Mouse (Mus musculus) adrenal gland, adult 18-20 months (tissue): ENCODE results near the gene Atxn2. TPM values are rescaled to one million over a fixed set of nuclear protein-coding genes. Genes with fewer than 3 reads are reported as not detected.
A peak's percentile ranks its signal among the peaks of the same experiment; 100 is the strongest.
"Not testable (repeated sequence)": the region's sequence is repeated elsewhere in the genome, so short reads cannot be mapped to it uniquely, and the experiment has no call there.

ENCODE experiments used
- DNase-seq, 2 experiments: peaks; one replicate each; pipeline ENCODE4 v3.0.0; 2021 to 2022; ENCODE audit warnings: low spot score in 2 of 2
- total RNA-seq, 2 experiments: library from RNA; stranded (reverse); gene quantifications; 1 replicate in 1 of 2; 2 replicates in 1 of 2; pipeline ENCODE4 v1.2.3; 2021

Atxn2 gene
- total RNA-seq, 2 experiments from 2014 or later = 165 to 216 TPM

DNA sequence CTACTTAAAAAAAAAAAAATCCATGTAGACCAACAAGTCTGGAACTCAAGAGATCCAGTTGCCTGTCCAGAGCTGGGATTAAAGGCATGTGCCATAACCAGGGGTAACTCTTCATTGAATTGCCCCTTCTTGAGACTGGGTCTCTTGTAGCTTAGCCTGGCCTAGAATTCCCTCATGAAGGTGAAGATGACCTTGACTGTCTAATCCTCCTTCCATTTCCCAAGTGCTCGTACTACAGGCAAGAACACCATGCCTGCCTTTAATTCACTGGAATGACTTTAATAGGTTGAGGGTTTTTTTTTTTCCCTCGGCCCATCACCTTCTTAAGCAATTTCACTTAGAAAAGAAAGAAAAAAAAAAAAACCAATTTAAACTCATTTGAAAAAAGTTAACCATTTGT is 735 bp upstream of the Atxn2 start:
- DNase-seq = no peak

DNA sequence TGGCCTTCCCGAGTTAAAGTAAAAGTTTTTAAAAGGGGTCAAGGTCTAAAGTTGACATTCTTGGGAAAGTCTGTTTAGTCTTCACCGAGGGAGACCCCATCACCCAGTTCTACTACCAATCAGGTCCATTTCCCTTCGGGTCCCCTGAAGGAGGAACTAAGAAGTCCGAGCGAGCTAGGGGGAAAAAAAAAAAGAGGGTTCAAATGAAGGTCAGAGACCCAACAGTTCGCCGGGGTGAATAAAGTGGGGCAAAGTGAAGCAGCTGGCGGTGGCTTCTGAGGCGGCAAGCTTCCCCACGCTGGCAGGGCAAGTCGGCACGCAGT is 325 bp upstream of the Atxn2 start:
- no peak for DNase-seq

DNA sequence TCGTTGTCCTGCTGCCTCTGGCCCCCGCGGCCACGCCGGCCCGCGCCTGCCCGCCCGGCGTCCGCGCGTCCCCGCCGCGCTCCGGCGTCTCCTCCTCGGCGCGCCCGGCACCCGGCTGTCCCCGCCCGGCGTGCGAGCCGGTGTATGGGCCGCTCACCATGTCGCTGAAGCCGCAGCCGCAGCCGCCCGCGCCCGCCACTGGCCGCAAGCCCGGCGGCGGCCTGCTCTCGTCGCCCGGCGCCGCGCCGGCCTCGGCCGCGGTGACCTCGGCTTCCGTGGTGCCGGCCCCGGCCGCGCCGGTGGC is 743 bp downstream of the Atxn2 start:
- no peak for DNase-seq

DNA sequence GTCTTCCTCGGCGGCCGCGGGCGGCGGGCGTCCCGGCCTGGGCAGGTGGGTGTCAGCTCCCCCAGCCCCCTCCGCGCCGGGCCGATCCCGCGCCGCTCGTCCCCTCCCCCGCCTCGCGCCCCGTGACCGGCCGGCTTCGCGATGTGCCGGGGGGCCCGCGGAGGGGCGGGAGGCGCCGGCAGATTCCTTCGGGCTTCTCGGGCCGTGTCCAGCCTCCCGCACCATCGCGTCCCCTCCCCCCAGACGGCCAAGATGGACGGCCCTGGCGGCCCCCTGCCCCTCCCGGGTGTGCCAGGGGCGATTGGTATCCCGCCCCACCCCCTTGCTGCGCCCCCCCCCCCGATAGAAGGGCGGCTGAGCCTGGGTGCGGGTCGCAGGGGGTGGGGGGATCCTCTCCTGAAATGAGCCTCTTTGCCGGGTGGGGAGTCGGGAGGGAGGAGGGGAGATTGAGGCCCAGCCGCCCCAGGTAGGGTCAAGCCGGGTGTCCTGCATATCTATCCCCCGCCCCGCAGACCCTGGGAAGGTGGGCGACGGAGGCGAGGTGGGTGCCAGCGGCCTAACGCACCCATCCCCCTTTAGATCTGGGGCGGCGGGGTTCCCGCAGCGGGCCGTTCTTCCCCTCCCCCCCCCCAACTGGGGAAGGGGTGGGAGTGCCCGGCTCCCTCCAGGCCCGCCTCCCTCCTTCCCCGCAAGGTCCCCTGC is 1.2 kb downstream of the Atxn2 start:
- DNase-seq = peak; percentile 52 to 55

DNA sequence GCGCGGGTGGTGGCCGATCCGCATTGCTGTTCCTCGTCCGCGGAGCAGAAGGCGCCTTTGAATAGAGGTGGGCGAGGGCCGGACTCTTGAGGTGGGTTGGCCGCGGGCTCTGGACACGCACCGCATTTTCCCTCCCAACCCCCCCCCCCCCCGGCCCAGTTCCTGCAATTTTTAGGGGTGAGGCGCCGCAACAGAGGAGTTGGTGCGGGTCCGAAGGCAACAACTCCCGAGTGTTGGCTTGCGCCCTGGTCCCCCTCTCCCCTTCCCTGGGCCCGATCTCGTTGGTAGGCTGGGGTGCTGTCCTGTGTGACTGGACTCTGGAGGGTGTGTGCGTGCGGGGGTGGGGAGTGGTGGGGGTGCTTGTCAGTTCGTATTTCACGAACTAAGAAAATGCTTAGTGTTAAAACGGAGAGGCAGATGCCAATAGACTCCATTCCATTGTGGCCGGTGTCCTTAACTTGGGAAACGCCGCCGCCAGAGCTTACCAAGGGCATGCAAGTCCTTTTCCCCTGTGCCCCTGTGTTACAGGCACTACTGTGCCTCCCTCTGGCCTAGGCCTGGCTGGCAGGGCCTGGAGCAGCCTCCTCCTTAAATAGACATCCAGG is 1.9 kb downstream of the Atxn2 start:
- DNase-seq = peak; percentile 50 to 61

DNA sequence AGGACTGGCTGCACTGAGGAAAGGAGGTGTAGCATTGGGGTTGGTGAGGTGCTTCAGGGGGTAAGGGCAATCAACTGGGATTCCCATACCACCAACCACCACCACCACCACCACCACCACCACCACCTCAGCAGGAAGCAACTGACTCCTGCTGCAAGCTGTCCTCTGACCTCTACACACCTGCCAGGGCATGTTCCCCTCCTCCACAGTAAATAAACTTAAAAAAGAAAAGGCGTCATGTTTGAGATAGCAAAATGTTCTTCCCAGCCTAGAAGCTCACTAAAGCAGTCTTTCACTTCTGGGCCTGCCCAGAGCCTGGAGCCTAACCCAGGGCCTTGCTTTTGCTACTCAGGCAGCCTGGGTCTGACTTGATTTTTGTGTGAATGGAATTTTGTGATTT is 3.2 kb downstream of the Atxn2 start:
- no peak for DNase-seq

DNA sequence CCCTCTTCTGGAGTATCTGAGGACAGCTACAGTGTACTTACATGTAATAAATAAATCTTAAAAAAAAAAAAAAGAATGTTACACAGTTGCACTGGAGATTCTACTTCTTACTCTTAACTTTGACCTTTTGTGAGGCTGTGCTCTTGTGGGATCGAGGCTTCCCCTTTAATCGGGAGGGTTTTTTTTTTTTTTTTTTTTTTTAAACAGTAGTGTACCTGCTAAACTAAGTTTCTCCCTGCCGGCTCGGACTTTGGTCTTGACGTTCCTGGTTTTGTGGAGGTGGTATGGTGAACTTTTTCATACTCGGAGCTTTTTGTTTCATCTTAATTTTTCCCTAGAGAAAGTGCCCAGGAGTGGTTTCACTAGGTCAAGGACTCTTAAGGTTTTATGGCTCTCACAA is 3.8 kb downstream of the Atxn2 start:
- no peak for DNase-seq

DNA sequence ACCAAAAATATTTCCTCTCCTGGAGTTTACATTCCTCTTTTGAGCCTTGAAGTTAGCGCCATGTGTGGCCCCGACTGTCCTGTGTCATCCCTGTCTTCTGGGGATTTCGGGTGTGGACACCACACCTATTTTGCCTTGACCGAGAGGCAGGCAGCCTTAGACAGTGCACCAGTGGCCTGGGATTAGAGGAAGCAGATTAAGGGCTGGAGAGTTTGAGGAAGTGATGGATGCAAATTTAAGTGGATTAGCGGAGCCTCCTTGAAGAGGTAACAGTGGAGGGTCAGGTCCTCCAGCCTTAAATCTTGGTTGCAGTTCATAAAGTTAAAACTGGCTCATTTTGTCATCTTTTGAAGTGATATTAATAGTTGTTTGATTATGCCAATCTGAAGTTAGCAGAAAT is 7.3 kb downstream of the Atxn2 start:
- DNase-seq = no peak

DNA sequence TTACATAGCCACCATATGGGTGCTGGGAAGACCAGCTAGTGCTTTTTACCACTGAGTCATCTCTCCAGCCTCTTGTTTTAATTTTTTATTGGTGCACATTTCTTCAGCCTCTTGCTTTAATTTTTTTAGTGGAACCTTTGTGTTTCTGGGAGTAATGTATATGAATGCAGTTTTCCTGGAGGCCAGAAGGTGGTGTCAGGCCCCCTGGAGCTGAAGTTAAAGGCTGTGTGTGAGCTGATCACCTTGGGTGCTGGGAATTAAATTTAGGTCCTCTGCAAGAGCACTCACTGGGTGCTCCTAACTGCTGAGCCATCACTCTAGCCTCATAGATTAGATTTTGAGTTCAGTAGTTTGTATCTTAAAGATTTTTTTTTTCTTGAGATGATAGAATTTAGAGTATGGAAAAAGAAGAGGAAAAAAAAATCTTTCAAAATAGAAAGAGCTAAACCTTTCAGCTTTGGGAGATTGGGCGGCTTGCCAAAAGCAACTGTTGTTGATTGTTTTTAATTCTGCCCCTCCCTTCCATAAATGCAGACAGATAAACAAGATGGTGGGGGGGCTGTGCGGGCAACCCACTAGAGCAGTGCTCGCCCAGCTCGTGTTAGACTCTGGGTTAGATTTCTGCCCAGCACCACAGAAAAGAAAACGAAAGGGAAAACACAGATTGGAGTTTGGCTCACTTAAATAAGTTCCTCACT is 9.9 kb downstream of the Atxn2 start:
- no peak for DNase-seq

DNA sequence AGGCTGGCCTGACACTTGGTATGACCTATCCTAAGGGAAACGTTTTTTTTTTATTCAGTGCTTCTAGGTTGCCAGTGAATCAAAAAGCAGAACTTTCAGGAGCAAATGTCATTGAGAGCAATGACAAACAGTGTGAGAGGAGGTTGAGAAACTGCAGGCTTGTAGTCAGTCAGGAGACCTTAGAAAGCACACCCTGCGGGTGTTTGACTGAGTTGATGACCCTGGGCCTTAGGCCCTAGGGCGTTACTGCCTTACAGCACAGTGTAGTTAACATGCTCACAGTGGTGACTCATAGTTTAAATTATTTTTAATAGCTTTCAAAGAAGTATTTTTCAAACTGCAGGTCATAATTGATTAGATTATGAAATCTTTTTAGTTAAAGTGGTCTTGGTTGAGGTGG is 10.7 kb downstream of the Atxn2 start:
- DNase-seq = no peak

DNA sequence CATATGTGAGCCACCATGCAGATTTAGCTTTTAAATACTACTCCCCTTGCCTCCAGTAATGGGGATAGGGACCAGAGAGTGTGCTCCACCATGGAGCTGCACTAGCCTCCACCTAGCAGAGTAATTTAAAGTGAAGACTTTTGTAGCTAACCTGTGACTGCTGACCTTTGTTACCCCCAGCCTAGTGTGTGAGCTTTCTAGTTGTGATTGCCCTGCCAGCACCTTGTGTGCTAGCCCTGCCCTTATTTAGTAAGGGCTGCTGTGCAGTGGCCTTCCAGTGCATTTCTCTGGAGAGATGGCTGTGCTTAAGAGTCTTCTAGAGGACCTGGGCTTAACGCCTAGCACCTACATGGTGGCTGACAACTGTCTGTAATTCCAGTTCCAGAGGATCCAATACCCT is 13.5 kb downstream of the Atxn2 start:
- no peak for DNase-seq

DNA sequence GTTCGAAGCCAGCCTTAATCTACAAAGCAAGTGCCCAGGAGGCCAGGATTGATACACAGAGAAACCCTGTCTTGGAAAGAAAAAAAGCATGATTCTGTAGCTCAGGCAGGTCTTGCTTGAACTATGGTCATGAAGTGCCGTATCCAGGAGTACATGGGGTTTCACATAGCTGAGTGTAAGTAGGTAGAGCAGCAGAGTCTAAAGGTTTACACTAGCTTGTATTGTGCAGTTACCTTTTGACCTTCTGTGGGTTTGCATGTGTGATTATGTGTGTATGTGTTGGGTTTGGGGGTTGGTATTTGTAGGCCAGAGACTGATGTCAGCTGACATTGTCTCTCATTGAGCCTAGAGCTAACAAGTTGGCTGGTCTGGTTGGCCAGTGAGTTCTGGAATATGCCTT is 18.9 kb downstream of the Atxn2 start:
- DNase-seq = no peak

DNA sequence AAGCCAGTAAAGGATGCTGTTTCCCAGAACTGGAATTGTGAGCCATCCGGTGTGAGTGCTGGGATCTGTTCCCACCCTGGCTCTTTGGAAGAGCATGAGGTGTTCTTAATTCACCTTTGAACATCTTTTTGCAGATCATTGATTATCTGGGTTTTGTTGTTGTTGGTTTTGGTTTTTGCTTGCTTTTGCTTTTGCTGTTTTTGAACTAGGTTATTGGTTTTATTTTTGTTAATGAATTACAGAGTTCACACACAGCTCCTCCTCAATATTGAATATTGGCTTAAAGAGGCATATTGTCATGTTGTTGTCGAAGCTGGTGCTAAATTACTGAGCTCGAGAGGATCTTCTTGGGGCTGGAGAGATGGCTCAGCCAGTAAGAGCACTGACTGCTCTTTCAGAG is 25.5 kb downstream of the Atxn2 start:
- DNase-seq = no peak

DNA sequence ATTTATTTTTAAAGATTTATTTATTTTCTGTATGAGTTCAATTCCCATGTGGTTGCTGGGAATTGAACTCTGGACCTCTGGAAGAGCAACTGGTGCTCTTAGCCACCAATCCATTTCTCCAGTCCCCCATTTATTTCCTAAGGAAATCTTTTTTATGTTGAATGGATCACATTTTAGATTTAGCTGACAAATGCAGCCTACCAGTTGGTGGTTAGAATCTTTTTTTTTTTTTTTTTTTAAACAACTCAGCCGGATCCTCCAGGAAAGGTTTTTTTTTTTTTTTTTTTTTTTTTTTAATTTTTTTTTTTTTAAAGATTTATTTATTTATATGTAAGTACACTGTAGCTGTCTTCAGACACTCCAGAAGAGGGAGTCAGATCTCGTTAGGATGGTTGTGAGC is 27.0 kb downstream of the Atxn2 start:
- DNase-seq = not testable (repeated sequence)

DNA sequence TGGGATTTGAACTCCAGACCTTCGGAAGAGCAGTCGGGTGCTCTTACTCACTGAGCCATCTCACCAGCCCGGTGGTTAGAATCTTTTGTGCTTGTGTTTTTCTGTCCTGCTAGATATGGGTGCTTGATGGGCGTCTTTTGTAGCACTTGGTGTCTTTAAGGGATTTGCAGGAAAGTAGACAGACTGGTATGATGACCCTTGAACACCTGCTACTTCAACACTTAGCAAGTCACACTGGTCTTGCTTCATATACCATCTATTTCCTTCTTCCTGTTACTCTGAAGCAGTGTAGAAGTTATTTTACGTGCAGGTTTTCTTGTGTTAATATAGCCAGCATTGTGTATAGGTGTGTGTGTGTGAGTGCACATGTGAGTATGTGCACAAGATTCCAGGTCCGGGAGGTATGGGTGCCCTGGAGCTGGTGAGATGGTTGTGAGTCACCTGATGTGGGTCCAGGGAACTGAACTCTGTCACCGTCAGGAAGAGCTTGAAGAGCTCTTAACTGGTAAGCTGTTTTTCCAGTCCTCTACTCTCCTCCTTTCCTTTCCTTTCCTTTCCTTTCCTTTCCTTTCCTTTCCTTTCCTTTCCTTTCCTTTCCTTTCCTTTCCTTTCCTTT is 27.5 kb downstream of the Atxn2 start:
- no peak for DNase-seq

DNA sequence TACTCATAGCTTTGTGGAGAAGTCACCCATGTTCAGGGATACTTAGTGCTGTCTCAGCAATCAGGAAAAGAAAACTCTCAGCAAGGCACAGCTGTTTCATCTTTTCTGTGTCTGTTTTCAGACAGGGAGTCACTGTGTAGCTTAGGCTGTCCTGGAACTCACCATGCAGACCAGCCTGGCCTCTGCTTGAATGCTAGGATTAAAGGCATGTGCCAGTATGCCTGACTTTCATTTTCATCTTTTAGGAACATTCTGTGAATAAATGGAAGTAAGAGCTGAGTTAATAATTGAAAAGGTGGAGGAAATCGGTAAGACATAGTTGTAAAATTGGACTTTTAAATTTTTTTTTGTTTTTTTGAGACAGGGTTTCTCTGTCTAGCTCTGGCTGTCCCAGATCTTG is 29.4 kb downstream of the Atxn2 start:
- DNase-seq = no peak

DNA sequence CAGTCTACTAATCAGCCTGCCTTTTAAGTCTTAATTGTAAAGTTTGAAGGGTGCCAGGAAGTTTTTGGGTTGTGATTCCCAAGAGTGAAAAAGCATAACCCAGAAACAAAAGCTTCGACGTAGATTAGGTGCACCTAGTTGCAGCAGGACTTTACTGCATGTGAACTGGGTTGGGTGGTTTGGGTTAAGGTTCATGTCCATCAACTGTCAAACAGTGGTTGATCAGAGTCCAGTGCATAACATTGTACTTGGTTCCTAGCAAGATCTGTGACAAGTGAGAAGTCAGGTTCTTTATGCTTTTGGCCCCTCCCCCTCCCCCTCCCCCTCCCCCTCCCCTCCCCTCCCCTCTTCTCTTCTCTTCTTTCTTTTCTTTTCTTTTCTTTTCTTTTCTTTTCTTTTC is 31.8 kb downstream of the Atxn2 start:
- no peak for DNase-seq

DNA sequence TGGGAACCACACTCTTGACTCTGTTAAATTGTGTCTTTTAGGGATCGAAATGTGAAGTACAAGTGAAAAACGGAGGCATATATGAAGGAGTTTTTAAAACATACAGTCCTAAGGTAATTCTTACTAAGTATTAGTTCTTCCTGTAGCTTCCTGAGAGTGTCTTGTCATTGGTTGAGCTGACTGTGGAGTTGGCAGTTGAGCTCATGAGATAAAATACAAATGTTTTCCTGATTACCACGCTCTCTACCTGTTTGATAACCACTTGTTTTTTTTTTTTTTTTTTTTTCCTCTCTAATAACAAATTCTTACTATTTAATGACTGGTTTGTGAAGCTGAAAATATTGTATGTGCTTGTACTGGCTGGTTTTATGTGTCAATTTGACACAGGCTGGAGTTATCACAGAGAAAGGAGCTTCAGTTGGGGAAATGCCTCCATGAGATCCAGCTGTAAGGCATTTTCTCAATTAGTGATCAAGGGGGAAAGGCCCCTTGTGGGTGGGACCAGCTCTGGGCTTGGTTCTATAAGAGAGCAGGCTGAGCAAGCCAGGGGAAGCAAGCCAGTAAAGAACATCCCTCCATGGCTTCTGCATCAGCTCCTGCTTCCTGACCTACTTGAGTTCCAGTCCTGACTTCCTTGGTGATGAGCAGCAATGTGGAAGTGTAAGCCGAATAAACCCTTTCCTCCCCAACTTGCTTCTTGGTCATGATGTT is 36.9 kb downstream of the Atxn2 start:
- DNase-seq = not testable (repeated sequence)

DNA sequence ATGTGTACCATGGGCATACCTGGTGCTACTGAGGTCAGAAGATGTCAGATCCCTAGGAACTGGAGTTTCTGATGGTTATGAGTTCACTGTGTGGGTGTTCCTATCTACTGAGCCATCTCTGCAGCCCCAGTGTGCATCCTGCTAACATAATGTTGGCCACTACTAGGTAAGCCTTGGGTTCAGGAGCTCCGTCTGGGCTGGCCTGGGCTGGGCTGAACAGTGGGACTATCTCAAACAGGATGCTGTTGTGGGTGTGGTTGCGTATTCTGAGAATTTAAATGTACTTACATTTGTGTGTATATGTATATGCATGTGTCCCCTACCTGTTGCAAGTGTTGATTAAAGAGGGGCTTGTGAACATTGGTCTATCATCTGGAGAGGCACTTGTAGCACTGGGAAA is 38.5 kb downstream of the Atxn2 start:
- no peak for DNase-seq

DNA sequence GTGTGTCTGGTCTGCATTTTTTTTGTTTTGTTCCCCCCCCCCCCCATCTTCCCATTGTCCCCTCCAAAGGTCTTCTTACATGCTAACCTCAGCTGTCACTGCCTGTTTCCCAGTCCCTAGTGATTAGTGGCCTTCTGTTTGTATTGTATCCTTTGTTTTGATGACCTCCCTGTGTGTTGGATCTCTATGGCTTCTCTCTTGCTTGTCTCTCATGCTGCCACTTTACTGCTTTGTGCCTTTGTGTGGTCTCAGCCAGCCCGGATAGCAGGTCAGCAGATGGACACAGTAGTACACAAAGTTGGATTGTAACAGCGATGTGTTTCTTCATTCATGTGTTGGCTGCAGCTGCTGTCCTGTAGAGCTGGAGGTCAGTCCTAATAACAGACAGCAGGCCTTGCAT is 46.8 kb downstream of the Atxn2 start:
- DNase-seq = no peak

DNA sequence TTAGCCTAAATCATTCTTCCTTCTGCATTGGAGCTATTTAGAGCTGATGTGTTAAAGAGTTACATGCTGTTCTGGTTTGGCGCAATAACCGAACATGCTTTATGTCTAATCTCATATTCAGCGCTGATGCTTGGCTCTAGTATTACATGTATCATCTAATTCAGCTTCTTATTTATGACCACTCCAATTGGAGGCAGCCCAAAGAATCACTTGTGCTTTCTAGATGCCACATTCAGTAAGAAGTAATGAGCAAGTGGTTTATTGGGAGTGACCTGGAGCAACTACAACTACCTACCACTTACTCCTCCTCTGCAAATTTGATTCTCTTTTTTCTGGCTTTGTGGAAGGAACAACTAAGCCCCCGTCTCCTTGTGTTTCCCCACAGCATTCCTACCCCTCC is 47.2 kb downstream of the Atxn2 start:
- DNase-seq = no peak

DNA sequence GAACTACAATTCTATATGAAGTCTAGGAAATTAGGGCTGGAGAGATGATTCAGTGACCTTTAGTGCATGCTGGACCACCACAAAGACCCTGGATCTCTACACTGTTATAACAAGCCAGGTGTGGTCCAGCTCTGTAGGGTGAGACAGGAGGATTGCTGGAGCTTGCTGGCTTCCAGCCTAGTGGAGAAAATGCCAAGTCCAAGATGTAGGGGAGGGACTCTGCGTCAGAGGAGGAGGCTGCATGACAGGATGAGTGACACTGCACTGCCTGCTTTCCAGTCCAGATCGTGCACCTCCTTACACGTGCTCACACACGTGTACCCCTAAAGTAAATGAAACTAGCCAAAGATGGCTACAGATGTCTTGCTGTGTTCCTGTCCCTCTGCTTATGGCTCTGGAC is 48.8 kb downstream of the Atxn2 start:
- DNase-seq = no peak
